In genomic region chr14:107584252-107584651, GRCm38 (mm10) we compare ENCODE assay signal across 19 mouse cellular contexts.
DNase-seq lines count a peak whose midpoint lies in the region; TF ChIP-seq lines count a peak whose summit lies in the region.
"Had no signal": no experiment of that assay in that cellular context is flagged by ENCODE, and none has a peak within 500 bp of the region (broad histone marks: within the 10 kb centered on the region; RNA-seq: fewer than 3 reads in every experiment).

No protein-coding gene starts in this region.

- no peaks in the 10 kb centered on the region for H3K36me3 ChIP-seq in MEL (ENCODE audit: control insufficient read depth in 1 of 2, insufficient read depth in 2 of 2, low read length in 2 of 2)
- H3K36me3 ChIP-seq: G1E had no signal

- no peaks in the 10 kb centered on the region for H3K79me2 ChIP-seq in MEL (ENCODE audit: control insufficient read depth, insufficient read depth, low read length, poor library complexity)

- no peaks in the 10 kb centered on the region for H3K9me3 ChIP-seq in MEL (replicated peaks; ENCODE audit: insufficient read depth, low read length)

- H3K27ac ChIP-seq in MEL (ENCODE audit: control insufficient read depth, low read depth, low read length), result no peak overlapping the region

- DNase-seq in 416B (ENCODE audit: low read depth) (peak; percentile 55), MEL (ENCODE audit: low read depth, low spot score) (peak; percentile 25)
- no peak for DNase-seq in kidney, adult 8-10 months
- DNase-seq in spleen, postnatal 4 days (ENCODE audit: low spot score in 2 of 2), result no peak
- DNase-seq: adrenal gland, adult 2 months; adrenal gland, adult 8-10 months; adrenal gland, postnatal 10 days; adrenal gland, postnatal 14 days; adrenal gland, postnatal 25 days; adrenal gland, postnatal 36 days; B cell, adult 2 months; cerebellum, adult 11 months; cerebellum, adult 11-12 months; cerebellum, adult 18-20 months; cerebellum, adult 2 months; cerebellum, adult 8-10 months had no signal

- H3K4me1 ChIP-seq in MEL (ENCODE audit: control insufficient read depth in 1 of 2, insufficient read depth in 2 of 2, low read length in 2 of 2), result no peaks in the 10 kb centered on the region

- TF ChIP-seq POLR2A in MEL (IDR thresholded peaks at IDR 0.05; ENCODE audit: control insufficient read depth in 1 of 2, insufficient read depth in 1 of 2, low read depth in 1 of 2, low read length in 2 of 2, poor library complexity in 1 of 2), result no peak

- H3K9ac ChIP-seq in MEL (ENCODE audit: control insufficient read depth, low read depth, low read length, poor library complexity, severe bottlenecking), result no peak overlapping the region

- TF ChIP-seq RAD21 in MEL (IDR thresholded peaks at IDR 0.05; ENCODE audit: low read depth, low read length), result no peak

- TF ChIP-seq EP300 in MEL (IDR thresholded peaks at IDR 0.05; ENCODE audit: low read depth in 1 of 2, low read length in 2 of 2), result peak in 1 of 2 experiments; percentile 57; a peak in 2 of 4 replicates

- no peak for TF ChIP-seq CTCF in MEL (IDR thresholded peaks at IDR 0.05 in 2 of 3, conservative IDR thresholded peaks at IDR 0.05 in 1 of 3; ENCODE audit: control insufficient read depth in 1 of 3, insufficient read depth in 1 of 3, low read depth in 2 of 3, low read length in 3 of 3, poor library complexity in 1 of 3, severe bottlenecking in 1 of 3)

- H3K27me3 ChIP-seq in MEL (ENCODE audit: control insufficient read depth in 1 of 2, insufficient read depth in 2 of 2, low read length in 2 of 2), result no peaks in the 10 kb centered on the region
- H3K27me3 ChIP-seq: CH12.LX, Patski had no signal

- no peak overlapping the region for H3K4me3 ChIP-seq in MEL (ENCODE audit: control insufficient read depth in 1 of 2, insufficient read depth in 1 of 2, low read depth in 2 of 2, low read length in 2 of 2)

TF ChIP-seq in MEL, 35 proteins besides CTCF, POLR2A, EP300 and RAD21:
- TF ChIP-seq TCF12 (IDR thresholded peaks at IDR 0.05; ENCODE audit: low read depth, low read length) (peak; percentile 53; the same call in 1 of the 2 replicates), POLR2AphosphoS2 (IDR thresholded peaks at IDR 0.05; ENCODE audit: low read length) (no peak)

Comparison
In these comparisons a context has a peak if more than half of its experiments do, and no peak if none do; other contexts are left out.
1. DNase-seq: peak in 416B (single experiment) and MEL (single experiment); none in kidney, adult 8-10 months (0 of 2) and spleen, postnatal 4 days (0 of 2).